Mouse (Mus musculus) frontal cortex, adult 2 months (tissue): Measurements from ENCODE around the gene Prim1. TPM values are rescaled to one million over a fixed set of nuclear protein-coding genes. Genes with fewer than 3 reads are reported as not detected.
"Not testable (repeated sequence)": the region's sequence is repeated elsewhere in the genome, so short reads cannot be mapped to it uniquely, and the experiment has no call there.

Experiments used
- DNase-seq, 2 experiments: peaks; one replicate each; pipeline ENCODE4 v3.0.0; 2022; ENCODE audit warnings: low spot score in 1 of 2; ENCODE audit errors: extremely low spot score in 1 of 2
- polyA plus RNA-seq: library from polyadenylated mRNA; depleted of rRNA; stranded (reverse); fragments of >200 nt; gene quantifications from 2 replicates; pipeline ENCODE4 v1.2.3, GENCODE M21; 2012

The Prim1 gene
- polyA plus RNA-seq, 1 experiment: 9.5 TPM

- DNase-seq: peak in 1 of 2 experiments; percentile 35
Observed at GRCm38 (mm10) chr10:128036746-128037425, 21.9 kb downstream of the Prim1 start.

- no peak for DNase-seq
Observed at GRCm38 (mm10) chr10:128037921-128038320, 23.0 kb downstream of the Prim1 start.

- DNase-seq: no peak
Observed at GRCm38 (mm10) chr10:128039167-128039566, 24.2 kb downstream of the Prim1 start.

- DNase-seq: no peak
Observed at GRCm38 (mm10) chr10:128039858-128040257, 24.9 kb downstream of the Prim1 start.

GRCm38 (mm10) chr10:128040293-128040692 lies 25.3 kb downstream of the Prim1 start:
- DNase-seq: no peak

- DNase-seq: no peak
Observed at GRCm38 (mm10) chr10:128041636-128042035, 26.7 kb downstream of the Prim1 start.

GRCm38 (mm10) chr10:128042466-128042865 lies 27.5 kb downstream of the Prim1 start:
- DNase-seq: no peak

- DNase-seq: no peak
Observed at GRCm38 (mm10) chr10:128043041-128043835, 28.3 kb downstream of the Prim1 start.

- DNase-seq: no peak
Observed at GRCm38 (mm10) chr10:128048157-128048556, 33.2 kb downstream of the Prim1 start.

- DNase-seq: no peak
Observed at GRCm38 (mm10) chr10:128049741-128050140, 34.8 kb downstream of the Prim1 start.

GRCm38 (mm10) chr10:128050355-128050754 lies 35.4 kb downstream of the Prim1 start:
- no peak for DNase-seq

GRCm38 (mm10) chr10:128051589-128051988 lies 36.6 kb downstream of the Prim1 start:
- DNase-seq: no peak

GRCm38 (mm10) chr10:128052136-128052535 lies 37.2 kb downstream of the Prim1 start:
- not testable (repeated sequence) for DNase-seq

GRCm38 (mm10) chr10:128053001-128053400 lies 38.0 kb downstream of the Prim1 start:
- DNase-seq: no peak

- DNase-seq: peak in 1 of 2 experiments; percentile 32
Observed at GRCm38 (mm10) chr10:128058184-128058583, 43.2 kb downstream of the Prim1 start.

- DNase-seq: peak; percentile 93 to 98
Observed at GRCm38 (mm10) chr10:128058601-128059151, 43.7 kb downstream of the Prim1 start, which contains the start of gene Ptges3. TSS of gene Ptges3 (plus strand) at chr10:128058954.

- DNase-seq: peak in 1 of 2 experiments; percentile 40
Observed at GRCm38 (mm10) chr10:128059207-128059981, 44.4 kb downstream of the Prim1 start.

- DNase-seq: no peak
Observed at GRCm38 (mm10) chr10:128061109-128061508, 46.1 kb downstream of the Prim1 start.

- DNase-seq: no peak
Observed at GRCm38 (mm10) chr10:128062221-128062989, 47.4 kb downstream of the Prim1 start.

- no peak for DNase-seq
Observed at GRCm38 (mm10) chr10:128066072-128066471, 51.1 kb downstream of the Prim1 start.
